Mouse (Mus musculus): ENCODE data around the gene Olfr314. TPM values are rescaled to one million over a fixed set of nuclear protein-coding genes. Genes with fewer than 3 reads are reported as not detected.

Olfr314 gene
- polyA plus RNA-seq (2014; fragmentation: Illumina TruSeq; extraction: RNeasy Lipid Tissue Mini Kit (QIAGEN cat#74804); ENCODE audit: low read depth, low replicate concordance), result not detected

DNA sequence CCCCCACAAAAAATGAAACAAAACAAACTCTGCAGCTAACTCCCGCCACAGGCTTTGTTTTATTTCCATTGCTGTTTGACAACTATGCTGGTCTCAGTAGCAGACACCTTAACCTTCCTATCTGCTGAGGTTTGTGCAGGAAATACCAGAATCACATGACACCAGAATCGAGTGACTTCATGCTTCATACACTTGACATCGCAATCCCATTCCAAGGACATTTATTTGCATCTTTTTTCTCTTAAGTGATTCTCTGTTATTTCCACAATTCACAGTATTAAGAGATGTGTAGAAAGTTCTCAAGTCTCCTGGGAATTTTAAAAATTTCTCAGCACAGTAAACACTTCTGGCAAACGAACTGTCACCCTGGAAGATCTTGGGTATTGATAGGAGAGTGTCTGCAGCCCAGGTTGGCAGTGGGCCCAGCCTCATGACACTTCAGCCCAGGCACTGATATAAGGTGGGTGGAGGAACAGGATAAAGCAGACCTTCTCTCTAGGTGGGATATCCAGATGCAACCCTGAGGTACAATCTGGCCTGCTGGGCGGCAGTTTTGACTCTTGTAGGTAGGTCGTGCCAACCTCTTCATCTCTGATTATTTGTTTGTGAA lies at the start of gene Olfr314:
TSS of gene Olfr314 (plus strand) at position 473 of the 610 bp plus-strand sequence.

DNA sequence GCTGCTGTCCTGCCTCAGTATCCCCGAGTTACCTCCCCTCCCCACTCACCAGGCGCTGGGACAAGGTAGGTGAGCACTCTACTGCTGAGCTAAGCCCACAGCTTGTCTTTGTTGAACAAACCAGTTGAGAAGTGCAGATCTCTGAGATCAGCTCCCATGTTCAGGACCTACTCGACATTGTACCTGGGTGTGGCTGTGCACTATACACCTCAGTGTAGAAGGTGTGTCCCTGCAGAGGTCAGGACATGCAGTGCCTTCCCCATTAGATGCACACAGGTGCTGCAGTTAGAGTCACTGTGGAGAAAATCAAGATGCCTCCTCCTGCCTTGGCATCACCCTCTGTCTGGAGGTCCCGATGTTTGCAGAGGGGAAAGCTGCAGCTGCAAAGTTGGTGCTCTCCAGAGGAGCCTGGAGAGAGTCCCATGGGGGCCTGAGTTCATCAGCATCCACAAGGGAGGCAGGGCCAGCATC lies 43.9 kb upstream of the Olfr314 start, which contains the start of gene Olfr317:
TSS of gene Olfr317 (minus strand) at position 421 of the 471 bp plus-strand sequence.

DNA sequence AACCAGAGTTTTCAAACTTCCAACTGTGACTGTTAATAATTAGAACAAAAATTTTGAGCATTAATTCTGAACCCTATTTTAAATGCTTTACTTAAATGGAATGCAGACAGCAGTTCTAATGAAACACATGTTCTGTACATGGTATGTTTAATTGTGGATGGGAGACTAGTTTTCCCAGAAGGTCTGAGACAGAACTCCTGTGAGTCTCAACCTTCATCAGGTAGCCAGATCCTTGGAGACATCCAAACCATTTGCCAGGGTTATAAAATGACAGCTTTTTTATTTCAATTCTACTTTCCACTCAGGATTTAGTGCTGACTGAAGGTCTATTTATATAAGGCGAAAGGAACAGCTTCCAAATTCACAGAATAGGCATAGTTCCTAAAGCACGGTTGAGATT lies 30.3 kb upstream of the Olfr314 start, which contains the start of gene Olfr316:
TSS of gene Olfr316 (plus strand) at position 301 of the 400 bp plus-strand sequence.

DNA sequence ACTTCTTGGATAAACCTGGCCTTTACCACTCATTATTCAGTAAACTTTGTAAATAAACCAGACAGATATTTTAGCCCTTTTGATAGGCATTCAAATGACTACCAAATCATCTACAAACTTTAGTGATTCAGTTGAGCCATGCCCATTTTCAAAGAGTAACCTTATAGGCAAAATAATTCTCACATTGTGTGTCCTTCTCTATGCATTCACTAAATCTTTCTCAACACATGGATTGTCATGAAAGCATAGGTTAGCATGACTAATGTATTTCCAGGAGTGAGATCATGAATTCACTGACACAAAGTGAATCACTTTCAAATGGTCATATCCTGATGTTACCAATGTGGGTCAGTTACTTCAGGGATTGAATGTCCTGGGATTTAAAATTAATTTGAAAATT lies 9.9 kb upstream of the Olfr314 start, which contains the start of gene Olfr315:
TSS of gene Olfr315 (plus strand) at position 301 of the 400 bp plus-strand sequence.

DNA sequence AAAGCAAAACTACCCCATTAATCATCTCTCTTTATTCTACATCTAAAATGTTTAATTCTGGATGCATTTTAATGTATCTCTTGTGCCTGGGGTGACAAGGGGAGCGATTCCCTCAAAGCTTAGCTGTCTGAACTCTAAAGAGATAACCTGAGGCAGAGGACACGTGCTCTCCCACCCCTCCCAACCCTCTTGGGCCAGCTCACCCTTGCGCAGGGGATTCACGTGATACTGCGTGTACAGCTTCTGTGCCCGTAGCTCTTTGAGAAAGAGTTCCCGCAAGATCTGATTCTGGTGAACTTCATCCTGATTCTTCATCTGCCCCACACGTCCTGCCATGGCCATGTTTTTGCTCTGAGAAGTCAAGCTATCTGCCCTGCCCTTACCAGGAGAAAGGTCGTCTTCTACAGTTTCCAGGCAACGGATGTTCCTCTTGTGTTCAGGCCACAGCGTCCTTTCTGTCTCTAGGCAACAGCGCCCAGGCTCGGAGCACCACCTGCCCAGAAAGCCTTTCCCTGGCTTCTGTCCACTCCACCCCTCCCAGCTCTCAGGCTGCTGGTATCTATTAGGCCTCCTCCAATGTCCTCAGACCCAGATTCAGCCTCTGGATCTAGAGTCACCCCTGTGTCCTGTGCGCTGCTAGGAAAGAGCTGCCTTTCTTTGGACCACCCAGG lies 18.9 kb downstream of the Olfr314 start, which contains the start of gene Fam183b:
TSS of gene Fam183b (minus strand) at position 403 of the 671 bp plus-strand sequence.

DNA sequence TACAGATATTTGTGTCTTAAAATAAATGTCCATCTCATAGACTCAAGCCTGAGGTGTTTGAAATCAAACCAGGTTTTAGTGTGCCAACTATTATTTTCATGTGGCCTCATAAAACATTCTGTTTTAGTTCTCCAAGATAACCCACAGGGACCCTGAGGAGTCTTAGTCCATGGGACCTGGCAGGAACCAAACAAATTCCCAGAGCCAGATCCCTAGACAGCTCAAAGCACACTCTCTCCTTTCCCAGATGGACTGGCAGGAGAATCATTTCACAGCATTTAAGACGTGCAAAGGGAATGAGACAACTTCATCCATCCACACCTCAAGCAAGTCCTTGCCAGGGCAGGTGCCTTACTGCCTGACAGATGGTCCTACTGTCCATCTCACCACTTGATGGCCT lies 31.9 kb downstream of the Olfr314 start, which contains the start of gene Olfr313:
TSS of gene Olfr313 (plus strand) at position 301 of the 400 bp plus-strand sequence.

DNA sequence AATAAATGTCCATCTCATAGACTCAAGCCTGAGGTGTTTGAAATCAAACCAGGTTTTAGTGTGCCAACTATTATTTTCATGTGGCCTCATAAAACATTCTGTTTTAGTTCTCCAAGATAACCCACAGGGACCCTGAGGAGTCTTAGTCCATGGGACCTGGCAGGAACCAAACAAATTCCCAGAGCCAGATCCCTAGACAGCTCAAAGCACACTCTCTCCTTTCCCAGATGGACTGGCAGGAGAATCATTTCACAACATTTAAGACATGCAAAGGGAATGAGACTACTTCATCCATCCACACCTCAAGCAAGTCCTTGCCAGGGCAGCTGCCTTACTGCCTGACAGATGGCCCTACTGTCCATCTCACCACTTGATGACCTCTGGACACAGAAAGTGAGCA lies 46.2 kb downstream of the Olfr314 start, which contains the start of gene Olfr312:
TSS of gene Olfr312 (plus strand) at position 301 of the 400 bp plus-strand sequence.

Other genes starting within 250 kb of the Olfr314 start
- 1.5 TPM for gene Olfr330, start 248.1 kb upstream of the Olfr314 start, polyA plus RNA-seq (2014; fragmentation: Illumina TruSeq; extraction: RNeasy Lipid Tissue Mini Kit (QIAGEN cat#74804); ENCODE audit: low read depth, low replicate concordance)
- gene Olfr329-ps, start 236.5 kb upstream of the Olfr314 start, polyA plus RNA-seq (2014; fragmentation: Illumina TruSeq; extraction: RNeasy Lipid Tissue Mini Kit (QIAGEN cat#74804); ENCODE audit: low read depth, low replicate concordance), result 3.0 TPM
- not detected for gene Olfr328, start 227.3 kb upstream of the Olfr314 start, polyA plus RNA-seq (2014; fragmentation: Illumina TruSeq; extraction: RNeasy Lipid Tissue Mini Kit (QIAGEN cat#74804); ENCODE audit: low read depth, low replicate concordance)
- not detected for gene Olfr224, start 212.4 kb upstream of the Olfr314 start, polyA plus RNA-seq (2014; fragmentation: Illumina TruSeq; extraction: RNeasy Lipid Tissue Mini Kit (QIAGEN cat#74804); ENCODE audit: low read depth, low replicate concordance)
- gene Olfr325, start 205.2 kb upstream of the Olfr314 start, polyA plus RNA-seq (2014; fragmentation: Illumina TruSeq; extraction: RNeasy Lipid Tissue Mini Kit (QIAGEN cat#74804); ENCODE audit: low read depth, low replicate concordance), result not detected
- not detected for gene Olfr324, start 187.8 kb upstream of the Olfr314 start, polyA plus RNA-seq (2014; fragmentation: Illumina TruSeq; extraction: RNeasy Lipid Tissue Mini Kit (QIAGEN cat#74804); ENCODE audit: low read depth, low replicate concordance)
- gene 2210407C18Rik, start 166.9 kb upstream of the Olfr314 start, polyA plus RNA-seq (2014; fragmentation: Illumina TruSeq; extraction: RNeasy Lipid Tissue Mini Kit (QIAGEN cat#74804); ENCODE audit: low read depth, low replicate concordance), result not detected
- not detected for gene Olfr323, start 152.5 kb upstream of the Olfr314 start, polyA plus RNA-seq (2014; fragmentation: Illumina TruSeq; extraction: RNeasy Lipid Tissue Mini Kit (QIAGEN cat#74804); ENCODE audit: low read depth, low replicate concordance)
- gene Trim58, start 142.5 kb upstream of the Olfr314 start, polyA plus RNA-seq (2014; fragmentation: Illumina TruSeq; extraction: RNeasy Lipid Tissue Mini Kit (QIAGEN cat#74804); ENCODE audit: low read depth, low replicate concordance), result not detected
- not detected for gene Olfr322, start 124.2 kb upstream of the Olfr314 start, polyA plus RNA-seq (2014; fragmentation: Illumina TruSeq; extraction: RNeasy Lipid Tissue Mini Kit (QIAGEN cat#74804); ENCODE audit: low read depth, low replicate concordance)
- gene Olfr320, start 101.9 kb upstream of the Olfr314 start, polyA plus RNA-seq (2014; fragmentation: Illumina TruSeq; extraction: RNeasy Lipid Tissue Mini Kit (QIAGEN cat#74804); ENCODE audit: low read depth, low replicate concordance), result not detected
- gene Olfr319, start 83.8 kb upstream of the Olfr314 start, polyA plus RNA-seq (2014; fragmentation: Illumina TruSeq; extraction: RNeasy Lipid Tissue Mini Kit (QIAGEN cat#74804); ENCODE audit: low read depth, low replicate concordance), result not detected
- gene Olfr318, start 58.9 kb upstream of the Olfr314 start, polyA plus RNA-seq (2014; fragmentation: Illumina TruSeq; extraction: RNeasy Lipid Tissue Mini Kit (QIAGEN cat#74804); ENCODE audit: low read depth, low replicate concordance), result not detected
- not detected for gene Olfr317, start 43.7 kb upstream of the Olfr314 start, polyA plus RNA-seq (2014; fragmentation: Illumina TruSeq; extraction: RNeasy Lipid Tissue Mini Kit (QIAGEN cat#74804); ENCODE audit: low read depth, low replicate concordance)
- gene Olfr316, start 30.2 kb upstream of the Olfr314 start, polyA plus RNA-seq (2014; fragmentation: Illumina TruSeq; extraction: RNeasy Lipid Tissue Mini Kit (QIAGEN cat#74804); ENCODE audit: low read depth, low replicate concordance), result not detected
- gene Olfr315, start 9.8 kb upstream of the Olfr314 start, polyA plus RNA-seq (2014; fragmentation: Illumina TruSeq; extraction: RNeasy Lipid Tissue Mini Kit (QIAGEN cat#74804); ENCODE audit: low read depth, low replicate concordance), result not detected
- 4.1 TPM for gene Fam183b, start 19.0 kb downstream of the Olfr314 start, polyA plus RNA-seq (2014; fragmentation: Illumina TruSeq; extraction: RNeasy Lipid Tissue Mini Kit (QIAGEN cat#74804); ENCODE audit: low read depth, low replicate concordance)
- not detected for gene Olfr313, start 32.0 kb downstream of the Olfr314 start, polyA plus RNA-seq (2014; fragmentation: Illumina TruSeq; extraction: RNeasy Lipid Tissue Mini Kit (QIAGEN cat#74804); ENCODE audit: low read depth, low replicate concordance)
- gene Olfr312, start 46.3 kb downstream of the Olfr314 start, polyA plus RNA-seq (2014; fragmentation: Illumina TruSeq; extraction: RNeasy Lipid Tissue Mini Kit (QIAGEN cat#74804); ENCODE audit: low read depth, low replicate concordance), result not detected
- not detected for gene Olfr311, start 56.3 kb downstream of the Olfr314 start, polyA plus RNA-seq (2014; fragmentation: Illumina TruSeq; extraction: RNeasy Lipid Tissue Mini Kit (QIAGEN cat#74804); ENCODE audit: low read depth, low replicate concordance)
- 5.5 TPM for gene Gm12258, start 64.2 kb downstream of the Olfr314 start, polyA plus RNA-seq (2014; fragmentation: Illumina TruSeq; extraction: RNeasy Lipid Tissue Mini Kit (QIAGEN cat#74804); ENCODE audit: low read depth, low replicate concordance)
- 6.7 TPM for gene 2810021J22Rik, start 84.3 kb downstream of the Olfr314 start, polyA plus RNA-seq (2014; fragmentation: Illumina TruSeq; extraction: RNeasy Lipid Tissue Mini Kit (QIAGEN cat#74804); ENCODE audit: low read depth, low replicate concordance)
- 5.9 TPM for gene Zfp39, start 121.3 kb downstream of the Olfr314 start, polyA plus RNA-seq (2014; fragmentation: Illumina TruSeq; extraction: RNeasy Lipid Tissue Mini Kit (QIAGEN cat#74804); ENCODE audit: low read depth, low replicate concordance)
- not detected for gene Btnl10, start 135.0 kb downstream of the Olfr314 start, polyA plus RNA-seq (2014; fragmentation: Illumina TruSeq; extraction: RNeasy Lipid Tissue Mini Kit (QIAGEN cat#74804); ENCODE audit: low read depth, low replicate concordance)
- 13.2 TPM for gene Rnf187, start 156.0 kb downstream of the Olfr314 start, polyA plus RNA-seq (2014; fragmentation: Illumina TruSeq; extraction: RNeasy Lipid Tissue Mini Kit (QIAGEN cat#74804); ENCODE audit: low read depth, low replicate concordance)
- gene Hist3h2ba, start 166.0 kb downstream of the Olfr314 start, polyA plus RNA-seq (2014; fragmentation: Illumina TruSeq; extraction: RNeasy Lipid Tissue Mini Kit (QIAGEN cat#74804); ENCODE audit: low read depth, low replicate concordance), result not detected
- 13.1 TPM for gene Hist3h2a, start 171.7 kb downstream of the Olfr314 start, polyA plus RNA-seq (2014; fragmentation: Illumina TruSeq; extraction: RNeasy Lipid Tissue Mini Kit (QIAGEN cat#74804); ENCODE audit: low read depth, low replicate concordance)
- gene Trim17, start 171.7 kb downstream of the Olfr314 start, polyA plus RNA-seq (2014; fragmentation: Illumina TruSeq; extraction: RNeasy Lipid Tissue Mini Kit (QIAGEN cat#74804); ENCODE audit: low read depth, low replicate concordance), result not detected
- gene Trim11, start 195.1 kb downstream of the Olfr314 start, polyA plus RNA-seq (2014; fragmentation: Illumina TruSeq; extraction: RNeasy Lipid Tissue Mini Kit (QIAGEN cat#74804); ENCODE audit: low read depth, low replicate concordance), result 1.3 TPM